16 mouse cellular contexts compared by ENCODE assay signal in genomic region chr6:142764933-142765332, GRCm38 (mm10). TPM values are rescaled to one million over a fixed set of nuclear protein-coding genes. Genes with fewer than 3 reads are reported as not detected.
"Had no signal": no experiment of that assay in that cellular context is flagged by ENCODE, and none has a peak within 500 bp of the region (broad histone marks: within the 10 kb centered on the region; RNA-seq: fewer than 3 reads in every experiment).

No protein-coding gene starts in this region.

- DNase-seq: kidney, adult 2 months; kidney, postnatal 14 days; left cerebral cortex, postnatal 4 days; lung, postnatal 14 days had no signal

- H3K9ac ChIP-seq: kidney, embryonic 15.5 days; limb, embryonic 13.5 days; liver, embryonic 15.5 days; midbrain, embryonic 12.5 days had no signal

- H3K4me1 ChIP-seq: kidney, embryonic 15.5 days; limb, embryonic 13.5 days had no signal

- H3K27me3 ChIP-seq: kidney, embryonic 15.5 days; limb, embryonic 13.5 days; liver, embryonic 15.5 days; midbrain, embryonic 12.5 days had no signal

- H3K9me3 ChIP-seq: kidney, embryonic 15.5 days; limb, embryonic 13.5 days; liver, embryonic 15.5 days; midbrain, embryonic 12.5 days had no signal

- H3K4me2 ChIP-seq: kidney, embryonic 15.5 days; limb, embryonic 13.5 days; liver, embryonic 15.5 days; midbrain, embryonic 12.5 days had no signal

- H3K4me3 ChIP-seq: kidney, embryonic 15.5 days; limb, embryonic 13.5 days; liver, embryonic 15.5 days; midbrain, embryonic 12.5 days had no signal

- ATAC-seq: intestine, embryonic 16.5 days had no signal

- H3K27ac ChIP-seq: kidney, embryonic 15.5 days; limb, embryonic 13.5 days; liver, embryonic 15.5 days; midbrain, embryonic 12.5 days; stomach, postnatal 0 days had no signal

RNA-seq across cellular contexts. Expression of gene Sult6b2, which starts 39.4 kb away (rescaled TPM):
- total RNA-seq: left cerebral cortex, adult 18-20 months; liver, adult 2 months; megakaryocyte progenitor cell, adult 5-6 weeks; midbrain, postnatal 0 days; neutrophil, adult 5-6 weeks had no signal
- polyA plus RNA-seq: kidney, adult 2 months; kidney, embryonic 15.5 days; large intestine, adult 2 months; limb, embryonic 13.5 days; liver, adult 2 months; midbrain, embryonic 12.5 days; stomach, postnatal 0 days had no signal
